Mouse (Mus musculus) lung, postnatal 0 days (tissue): ENCODE measurements at regions not wholly inside any gene's neighbourhood (a gene's known extent, or its start where the extent isn't known, plus 50 kb on each side); places are given as distances from the start of the nearest gene placed in this dataset.

Source experiments
- CTCF ChIP-seq: IDR thresholded peaks from 2 replicates; pipeline ENCODE4 v1.5.1; 2016; ENCODE audit warnings: antibody characterized with exemption, mild to moderate bottlenecking
- EP300 ChIP-seq: IDR thresholded peaks from 2 replicates; pipeline ENCODE4 v1.6.1; 2016; ENCODE audit warnings: antibody characterized with exemption, mild to moderate bottlenecking, control low read depth

- TF ChIP-seq EP300: 0 out of 2 replicates have a peak, but pooled peaks have one; percentile 27
- no peak for TF ChIP-seq CTCF
Measured at GRCm38 (mm10) chr6:52429204-52429552, 115.9 kb downstream of the Evx1 start.
